Mouse (Mus musculus) spleen, adult 2 months (tissue): Measurements from ENCODE around the gene Glcci1. TPM values are rescaled to one million over a fixed set of nuclear protein-coding genes. Genes with fewer than 3 reads are reported as not detected.
"Not testable (repeated sequence)": the region's sequence is repeated elsewhere in the genome, so short reads cannot be mapped to it uniquely, and the experiment has no call there.

Experiments
- DNase-seq, 2 experiments: peaks; one replicate each; pipeline versions ENCODE4 v3.0.0 to v3.0.0-alpha.2; 2012 to 2021; ENCODE audit warnings: low spot score in 2 of 2, low read depth in 1 of 2
- H3K27ac ChIP-seq: fragments of 200-500 bp; 2 replicates; pipeline ENCODE4 v1.5.1; 2012; ENCODE audit warnings: low read length, inconsistent platforms; ENCODE audit not compliant: insufficient read depth
- H3K27me3 ChIP-seq: fragments of 200-500 bp; 2 replicates; pipeline ENCODE4 v1.6.1; 2012; ENCODE audit warnings: mild to moderate bottlenecking, moderate library complexity, low read length, inconsistent platforms; ENCODE audit not compliant: control insufficient read depth, insufficient read depth
- H3K36me3 ChIP-seq: fragments of 200-500 bp; 2 replicates; pipeline ENCODE4 v1.6.1; 2012; ENCODE audit warnings: mild to moderate bottlenecking, low read length, inconsistent platforms; ENCODE audit not compliant: control insufficient read depth, insufficient read depth
- H3K4me1 ChIP-seq: fragments of 200-500 bp; 2 replicates; pipeline ENCODE4 v1.6.1; 2011; ENCODE audit warnings: inconsistent platforms; ENCODE audit not compliant: control insufficient read depth, insufficient read depth, insufficient read length
- H3K4me3 ChIP-seq: fragments of 200-500 bp; 2 replicates; pipeline ENCODE4 v1.5.1; 2011; ENCODE audit warnings: mild to moderate bottlenecking, inconsistent platforms; ENCODE audit not compliant: insufficient read depth, insufficient read length; ENCODE audit errors: extremely low read depth
- CTCF ChIP-seq: fragments of 200-500 bp; IDR thresholded peaks from 2 replicates; pipeline ENCODE4 v1.5.1; 2011; ENCODE audit warnings: mild to moderate bottlenecking, inconsistent platforms; ENCODE audit not compliant: insufficient read depth, insufficient read length, insufficient replicate concordance; ENCODE audit errors: extremely low read depth
- POLR2A ChIP-seq: fragments of 200-500 bp; IDR thresholded peaks from 2 replicates; pipeline ENCODE4 v1.6.1; 2011; ENCODE audit warnings: low read depth, low read length, inconsistent platforms
- WGBS: fragments of 180-500 bp; shearing (Covaris S2); methylation state at CpG from one replicate; pipeline ENCODE4 v1.1.7; 2018; 5-methylcytosine and 5-hydroxymethylcytosine counted together
- polyA plus RNA-seq: library from polyadenylated mRNA; depleted of rRNA; stranded (reverse); fragments of >200 nt; gene quantifications from 2 replicates; pipeline ENCODE4 v1.2.3, GENCODE M21; 2012

The Glcci1 gene
- polyA plus RNA-seq, 1 experiment, result 11.2 TPM

DNA sequence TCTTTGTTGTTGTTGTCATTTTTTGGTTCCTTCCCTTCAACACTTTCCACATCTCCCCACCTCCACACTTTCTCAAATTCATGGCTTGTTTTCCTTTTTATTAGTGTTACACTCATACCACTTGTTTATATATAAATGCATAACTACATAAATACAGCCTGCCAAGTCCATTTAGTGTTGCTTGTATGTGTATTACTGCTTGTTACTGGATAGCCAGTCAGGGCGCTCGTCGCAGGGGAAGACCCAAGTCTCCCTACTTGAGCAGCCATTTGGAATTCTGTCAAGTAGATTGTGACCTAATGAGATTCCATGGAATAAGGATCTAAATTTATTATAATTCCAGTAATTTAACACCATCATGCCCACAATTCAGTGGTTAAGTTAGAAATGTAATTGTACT is 10.3 kb downstream of the Glcci1 start:
- H3K4me1 ChIP-seq, result no peaks in the 10 kb centered on the region; the same call in 1 of the 2 replicates
- H3K4me3 ChIP-seq, result no peak overlapping the region
- DNase-seq, result no peak
- no peaks in the 10 kb centered on the region for H3K36me3 ChIP-seq
- 95% methylated on average over 3 of the region's 3 CpGs for WGBS
- no peaks in the 10 kb centered on the region for H3K27me3 ChIP-seq
- no peak overlapping the region for H3K27ac ChIP-seq
- TF ChIP-seq POLR2A (no peak), CTCF (no peak)

DNA sequence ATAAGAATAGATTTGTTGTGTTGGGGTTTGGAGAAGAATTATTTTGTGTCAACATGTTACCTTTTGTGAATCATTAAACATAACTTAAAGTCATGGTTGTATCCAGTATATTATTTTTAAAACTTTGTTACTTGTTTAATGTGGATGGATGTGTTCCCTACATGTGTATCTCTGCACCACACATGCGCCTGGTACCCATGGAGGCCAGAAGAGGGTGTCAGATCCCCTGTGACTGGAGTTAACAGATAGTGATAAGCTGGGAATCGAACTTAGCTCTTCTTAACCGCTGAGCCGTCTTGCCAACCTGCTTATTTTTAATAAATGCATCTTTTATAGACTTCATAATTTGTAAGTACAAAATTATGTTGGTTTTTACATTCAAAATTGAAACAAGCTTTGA is 11.8 kb downstream of the Glcci1 start:
- no peak for DNase-seq
- Histone ChIP-seq H3K27ac (no peak overlapping the region), H3K4me3 (no peak overlapping the region), H3K36me3 (no peaks in the 10 kb centered on the region), H3K4me1 (no peaks in the 10 kb centered on the region), H3K27me3 (no peaks in the 10 kb centered on the region)
- no peak for TF ChIP-seq CTCF
- 95% methylated on average over 4 of the region's 4 CpGs for WGBS

- no peak for DNase-seq
- 66% methylated on average over 5 of the region's 5 CpGs for WGBS
- no peaks in the 10 kb centered on the region for H3K27me3 ChIP-seq
- TF ChIP-seq CTCF (no peak), POLR2A (no peak)
- no peak overlapping the region for H3K4me3 ChIP-seq
- peaks cover 1% of the 10 kb centered on the region; the same call in 1 of the 2 replicates for H3K36me3 ChIP-seq
- H3K27ac ChIP-seq, result no peak overlapping the region
- H3K4me1 ChIP-seq, result no peaks in the 10 kb centered on the region
These were observed 15.3 kb downstream of the Glcci1 start for GRCm38 (mm10) chr6:8524717-8525116.

DNA sequence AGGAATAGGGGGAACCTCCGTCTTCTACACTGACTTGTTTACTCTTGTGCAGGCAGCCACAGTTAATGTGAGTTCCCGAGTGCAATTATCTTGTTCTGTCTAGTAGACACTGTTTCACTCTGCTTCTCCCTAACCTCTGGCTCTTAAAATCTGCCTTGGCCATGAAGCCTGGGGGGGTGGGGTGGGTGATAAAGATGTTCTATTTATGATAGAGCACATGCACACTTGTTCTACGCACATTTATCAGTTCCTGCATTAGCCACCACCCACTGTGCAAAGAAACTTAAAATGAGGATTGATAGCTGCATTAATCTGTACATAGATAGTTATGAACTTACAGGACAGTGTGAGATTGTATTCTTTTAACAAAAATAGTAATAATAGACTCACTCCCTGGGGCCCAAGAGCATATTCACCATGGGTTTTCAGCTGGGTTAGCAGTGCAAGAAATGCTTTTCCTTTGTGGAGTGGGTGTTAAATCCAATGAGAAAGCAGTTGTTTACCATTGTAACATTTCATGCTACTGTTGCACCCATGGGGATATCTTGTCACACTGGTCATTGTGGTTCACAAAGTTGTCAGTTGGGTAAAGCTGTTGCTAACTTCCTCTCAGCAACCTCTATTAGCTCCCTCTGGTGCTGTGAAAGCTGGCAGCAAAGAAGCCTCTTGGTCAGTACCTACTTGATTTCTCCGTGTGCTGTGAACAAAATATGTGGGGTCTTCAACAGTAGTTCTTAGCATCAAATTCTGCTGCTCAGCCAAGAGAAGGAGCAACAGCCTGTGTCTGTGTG is 21.9 kb downstream of the Glcci1 start:
- H3K27me3 ChIP-seq, result no peaks in the 10 kb centered on the region
- no peak overlapping the region for H3K27ac ChIP-seq
- WGBS, result 79% methylated on average over 4 of the region's 4 CpGs
- H3K36me3 ChIP-seq, result peaks cover 1% of the 10 kb centered on the region; the same call in 1 of the 2 replicates
- no peak overlapping the region for H3K4me3 ChIP-seq
- no peak for DNase-seq
- H3K4me1 ChIP-seq, result no peaks in the 10 kb centered on the region
- TF ChIP-seq CTCF, result no peak
- no peak for TF ChIP-seq POLR2A

- H3K27ac ChIP-seq, result no peak overlapping the region
- no peak for DNase-seq
- H3K27me3 ChIP-seq, result no peaks in the 10 kb centered on the region
- TF ChIP-seq POLR2A (no peak), CTCF (no peak)
- WGBS, result 81% methylated on average over 2 of the region's 2 CpGs
- no peaks in the 10 kb centered on the region for H3K36me3 ChIP-seq
- no peak overlapping the region for H3K4me3 ChIP-seq
- no peaks in the 10 kb centered on the region for H3K4me1 ChIP-seq
These were observed 27.5 kb downstream of the Glcci1 start for GRCm38 (mm10) chr6:8536944-8537343.

GRCm38 (mm10) chr6:8541531-8541930 is 32.1 kb downstream of the Glcci1 start:
- WGBS, result 45% methylated on average over 4 of the region's 4 CpGs
- not testable (repeated sequence) for H3K27ac ChIP-seq, H3K27me3 ChIP-seq, DNase-seq, H3K4me3 ChIP-seq, H3K36me3 ChIP-seq, H3K4me1 ChIP-seq

- Histone ChIP-seq H3K27ac (no peak overlapping the region), H3K4me3 (no peak overlapping the region), H3K36me3 (peaks cover 4% of the 10 kb centered on the region), H3K27me3 (no peaks in the 10 kb centered on the region), H3K4me1 (peaks cover 2% of the 10 kb centered on the region; the same call in 1 of the 2 replicates)
- WGBS, result 96% methylated on average over 5 of the region's 5 CpGs
- DNase-seq, result no peak
- TF ChIP-seq CTCF, result no peak
- no peak for TF ChIP-seq POLR2A
These were observed 35.4 kb downstream of the Glcci1 start for GRCm38 (mm10) chr6:8544822-8545221.
